Mouse (Mus musculus) heart, embryonic 16.5 days (tissue): ENCODE measurements around the gene Armh3. TPM values are rescaled to one million over a fixed set of nuclear protein-coding genes. Genes with fewer than 3 reads are reported as not detected.

Experiments used
- ATAC-seq: fragments of 200-750 bp; cut with Nextera tagmentation; replicated peaks from 2 replicates; pipeline ENCODE4 v1.8.0; 2017; ENCODE audit warnings: moderate number of reproducible peaks; ENCODE audit not compliant: insufficient read depth, low FRiP score; ENCODE audit errors: extremely low read depth
- H3K27ac ChIP-seq: fragments of 300-500 bp; sonication (generic); 2 replicates; pipeline ENCODE4 v1.5.1; 2014; ENCODE audit warnings: mild to moderate bottlenecking, low read length, control low read depth, moderate library complexity
- H3K27me3 ChIP-seq: fragments of 300-500 bp; sonication (generic); 2 replicates; pipeline ENCODE4 v1.6.1; 2014; ENCODE audit warnings: low read length, mixed read lengths; ENCODE audit not compliant: control insufficient read depth, insufficient read depth
- H3K36me3 ChIP-seq: fragments of 300-500 bp; sonication (generic); 2 replicates; pipeline ENCODE4 v1.6.1; 2014; ENCODE audit not compliant: control insufficient read depth, insufficient read depth
- H3K4me1 ChIP-seq: fragments of 300-500 bp; sonication (generic); 2 replicates; pipeline ENCODE4 v1.6.1; 2014; ENCODE audit warnings: low read length, mixed read lengths; ENCODE audit not compliant: control insufficient read depth, insufficient read depth
- H3K4me2 ChIP-seq: fragments of 300-500 bp; sonication (generic); 2 replicates; pipeline ENCODE4 v1.6.1; 2014; ENCODE audit warnings: low read depth, mild to moderate bottlenecking, control low read depth, low read length
- H3K4me3 ChIP-seq: fragments of 300-500 bp; sonication (generic); 2 replicates; pipeline ENCODE4 v1.5.1; 2014; ENCODE audit warnings: mild to moderate bottlenecking, control low read depth, low read length
- H3K9ac ChIP-seq: fragments of 300-500 bp; sonication (generic); 2 replicates; pipeline ENCODE4 v1.6.1; 2014; ENCODE audit warnings: low read length, control low read depth
- H3K9me3 ChIP-seq: fragments of 300-500 bp; sonication (generic); replicated peaks from 2 replicates; pipeline ENCODE4 v1.6.1; 2016; ENCODE audit warnings: low read length; ENCODE audit not compliant: control insufficient read depth
- WGBS: fragments of 180-500 bp; shearing (Covaris S2); extraction: QIAGEN DNeasy Blood & Tissue Kit; methylation state at CpG from one replicate; pipeline ENCODE4 v1.1.7; 2014; 5-methylcytosine and 5-hydroxymethylcytosine counted together
- polyA plus RNA-seq: library from polyadenylated mRNA; unstranded; fragments of >200 nt; fragmentation: Nextera tagmentation; extraction: Ambion mirVana; gene quantifications from 2 replicates; pipeline ENCODE4 v1.2.1, GENCODE M21; 2015

The Armh3 gene
- polyA plus RNA-seq, 1 experiment from 2014 or later, result 15.3 TPM

- H3K36me3 ChIP-seq, result 0 out of 2 replicates have a peak, but pooled peaks cover 4% of the 10 kb centered on the region
- peak; percentile 78 for ATAC-seq
- peaks cover 9% of the 10 kb centered on the region for H3K4me1 ChIP-seq
- H3K27ac ChIP-seq, result 0 out of 2 replicates have a peak overlapping the region, but pooled peaks have one; percentile 1
- no peak overlapping the region for H3K9ac ChIP-seq
- H3K9me3 ChIP-seq, result peaks cover 6% of the 10 kb centered on the region
- 36% methylated on average over 8 of the region's 8 CpGs for WGBS
- no peaks in the 10 kb centered on the region for H3K27me3 ChIP-seq
- no peak overlapping the region for H3K4me2 ChIP-seq
- no peak overlapping the region for H3K4me3 ChIP-seq
Observed at GRCm38 (mm10) chr19:46026567-46026966, 28.3 kb upstream of the Armh3 start.

DNA sequence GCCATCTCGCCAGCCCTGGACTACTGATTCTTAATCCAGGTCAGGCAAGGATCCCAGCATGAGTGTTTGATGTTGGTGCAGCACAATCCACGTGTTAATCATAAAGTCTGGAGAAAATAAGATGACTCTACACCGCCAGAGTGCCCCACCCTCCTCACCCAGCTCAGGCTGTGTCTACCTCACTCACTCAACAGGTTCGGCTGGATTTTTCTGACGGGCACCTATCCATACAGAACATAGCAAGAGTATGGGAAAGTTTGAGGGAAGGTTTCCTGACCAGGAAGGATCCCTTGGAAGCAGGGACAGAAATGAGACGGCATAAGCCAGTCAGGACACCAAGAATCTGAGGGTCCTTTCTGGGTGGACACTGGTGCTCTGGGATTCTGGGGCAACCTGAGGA, 26.7 kb upstream of the Armh3 start:
- Histone ChIP-seq H3K4me2 (no peak overlapping the region), H3K9me3 (peaks cover 6% of the 10 kb centered on the region), H3K36me3 (0 out of 2 replicates have a peak, but pooled peaks cover under 1% of the 10 kb centered on the region), H3K4me3 (no peak overlapping the region), H3K27me3 (no peaks in the 10 kb centered on the region), H3K4me1 (peaks cover 9% of the 10 kb centered on the region), H3K9ac (no peak overlapping the region), H3K27ac (no peak overlapping the region)
- ATAC-seq, result no peak
- 71% methylated on average over 6 of the region's 6 CpGs for WGBS

GRCm38 (mm10) chr19:46016023-46016422, 17.7 kb upstream of the Armh3 start:
- H3K4me1 ChIP-seq, result no peaks in the 10 kb centered on the region
- H3K36me3 ChIP-seq, result no peaks in the 10 kb centered on the region
- no peak for ATAC-seq
- H3K4me3 ChIP-seq, result no peak overlapping the region
- H3K9ac ChIP-seq, result no peak overlapping the region
- H3K9me3 ChIP-seq, result peaks cover 4% of the 10 kb centered on the region; the same call in 1 of the 2 replicates
- 80% methylated on average over 2 of the region's 2 CpGs for WGBS
- H3K27ac ChIP-seq, result no peak overlapping the region
- H3K4me2 ChIP-seq, result no peak overlapping the region
- no peaks in the 10 kb centered on the region for H3K27me3 ChIP-seq

DNA sequence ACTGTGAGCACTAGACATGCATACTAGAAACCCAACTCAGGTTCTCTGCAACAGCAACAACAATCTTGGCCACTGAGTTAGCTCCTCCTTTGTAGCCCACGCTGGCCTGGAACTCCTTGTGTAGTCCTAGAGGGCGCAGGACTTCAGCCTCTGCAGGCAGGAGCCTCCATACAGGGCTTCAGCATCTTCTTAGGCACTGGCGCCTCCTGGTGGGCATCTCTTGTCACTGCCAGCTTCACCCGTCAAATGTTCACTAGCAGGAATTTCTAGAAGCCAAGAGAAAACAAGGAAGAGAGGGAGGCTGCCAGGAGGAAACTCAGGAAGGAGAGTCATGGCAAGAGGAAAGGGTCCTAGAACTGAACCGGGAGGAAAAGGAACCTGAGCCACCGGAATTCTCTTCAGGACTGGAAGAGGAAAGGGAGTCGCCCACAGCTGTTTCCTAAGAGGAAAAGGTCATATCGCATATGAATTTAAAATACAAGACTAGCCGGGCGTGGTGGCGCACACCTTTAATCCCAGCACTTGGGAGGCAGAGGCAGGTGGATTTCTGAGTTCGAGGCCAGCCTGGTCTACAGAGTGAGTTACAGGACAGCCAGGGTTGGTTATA, 16.4 kb upstream of the Armh3 start:
- H3K4me2 ChIP-seq, result no peak overlapping the region
- WGBS, result 28% methylated on average over 12 of the region's 12 CpGs
- ATAC-seq, result peak; percentile 76
- H3K27ac ChIP-seq, result no peak overlapping the region
- H3K27me3 ChIP-seq, result no peaks in the 10 kb centered on the region
- no peaks in the 10 kb centered on the region for H3K36me3 ChIP-seq
- peaks cover 8% of the 10 kb centered on the region; the same call in 1 of the 2 replicates for H3K9me3 ChIP-seq
- no peak overlapping the region for H3K9ac ChIP-seq
- H3K4me3 ChIP-seq, result no peak overlapping the region
- H3K4me1 ChIP-seq, result no peaks in the 10 kb centered on the region

DNA sequence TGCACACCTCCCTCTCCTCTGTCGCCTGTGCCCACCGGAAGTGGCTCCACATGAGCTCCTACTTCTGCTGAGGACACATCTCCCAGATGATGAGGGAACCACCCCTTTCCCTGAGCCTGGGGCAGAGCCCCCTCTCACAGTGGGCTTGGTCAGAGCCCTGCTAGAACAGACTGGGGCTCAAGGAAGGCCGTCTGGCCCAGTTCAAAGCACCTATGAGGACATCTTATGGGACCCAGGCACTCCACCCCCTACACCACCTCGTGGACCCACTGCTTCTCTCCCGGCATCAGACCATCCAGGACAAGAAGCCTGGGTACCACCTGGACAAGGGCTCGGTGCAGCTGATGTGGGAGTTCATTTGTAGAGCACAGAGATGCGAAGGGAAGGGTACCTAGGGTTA, 7.4 kb upstream of the Armh3 start:
- Histone ChIP-seq H3K9ac (no peak overlapping the region), H3K4me1 (peaks cover 8% of the 10 kb centered on the region), H3K9me3 (peaks cover 4% of the 10 kb centered on the region; the same call in 1 of the 2 replicates), H3K4me2 (no peak overlapping the region), H3K36me3 (0 out of 2 replicates have a peak, but pooled peaks cover 5% of the 10 kb centered on the region), H3K27ac (no peak overlapping the region), H3K27me3 (no peaks in the 10 kb centered on the region), H3K4me3 (no peak overlapping the region)
- no peak for ATAC-seq
- 76% methylated on average over 7 of the region's 7 CpGs for WGBS

DNA sequence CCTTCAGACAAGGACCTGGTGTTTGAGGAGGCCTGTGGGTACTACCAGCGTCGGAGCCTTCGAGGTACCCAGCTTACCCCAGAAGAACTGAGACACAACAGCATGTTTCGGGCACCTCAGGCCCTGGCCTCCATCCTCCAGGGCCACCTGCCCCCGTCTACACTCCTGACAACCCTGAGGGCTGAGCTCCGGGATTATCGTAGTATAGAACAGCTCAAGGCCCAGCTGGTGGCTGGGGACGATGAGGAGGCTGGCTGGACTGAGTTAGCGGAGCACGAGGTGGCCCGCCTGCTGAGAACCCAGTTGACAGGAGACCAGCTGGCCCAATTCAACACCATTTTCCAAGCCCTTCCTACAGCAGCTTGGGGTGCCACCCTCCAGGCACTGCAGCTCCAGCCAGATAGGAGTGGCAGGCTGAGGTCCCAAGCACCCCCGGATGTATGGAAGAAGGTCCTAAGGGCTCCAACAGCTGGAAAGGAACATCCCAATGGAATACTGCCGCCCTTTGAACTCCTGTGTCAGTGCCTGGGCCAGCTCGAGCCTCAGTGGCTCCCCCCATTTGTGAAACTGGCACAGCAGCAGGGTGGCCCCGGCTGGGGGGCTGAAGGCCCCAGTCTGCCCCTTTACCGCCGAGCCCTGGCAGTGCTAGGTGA, 6.7 kb upstream of the Armh3 start:
- Histone ChIP-seq H3K9ac (no peak overlapping the region; the same call in 1 of the 2 replicates), H3K4me1 (peaks cover 8% of the 10 kb centered on the region), H3K4me2 (peak overlapping the region; percentile 96; the same call in 1 of the 2 replicates), H3K36me3 (0 out of 2 replicates have a peak, but pooled peaks cover 5% of the 10 kb centered on the region), H3K9me3 (peaks cover 4% of the 10 kb centered on the region; the same call in 1 of the 2 replicates), H3K27me3 (no peaks in the 10 kb centered on the region), H3K27ac (no peak overlapping the region), H3K4me3 (no peak overlapping the region)
- 86% methylated on average over 17 of the region's 17 CpGs for WGBS
- ATAC-seq, result no peak

GRCm38 (mm10) chr19:46003371-46004226, 5.3 kb upstream of the Armh3 start, which contains the start of gene Hps6:
Hps6 (plus strand) TSS chr19:46003508.
- Histone ChIP-seq H3K36me3 (0 out of 2 replicates have a peak, but pooled peaks cover 5% of the 10 kb centered on the region), H3K4me3 (peak within 1 kb of the TSS; percentile 86), H3K27ac (peak within 1 kb of the TSS; percentile 78), H3K9me3 (peaks cover 4% of the 10 kb centered on the region; the same call in 1 of the 2 replicates), H3K4me2 (peak within 1 kb of the TSS; percentile 96), H3K9ac (peak within 1 kb of the TSS; percentile 91), H3K27me3 (no peaks in the 10 kb centered on the region), H3K4me1 (peaks cover 8% of the 10 kb centered on the region)
- 1% methylated on average over 70 of the region's 70 CpGs for WGBS
- peak; percentile 93 for ATAC-seq

DNA sequence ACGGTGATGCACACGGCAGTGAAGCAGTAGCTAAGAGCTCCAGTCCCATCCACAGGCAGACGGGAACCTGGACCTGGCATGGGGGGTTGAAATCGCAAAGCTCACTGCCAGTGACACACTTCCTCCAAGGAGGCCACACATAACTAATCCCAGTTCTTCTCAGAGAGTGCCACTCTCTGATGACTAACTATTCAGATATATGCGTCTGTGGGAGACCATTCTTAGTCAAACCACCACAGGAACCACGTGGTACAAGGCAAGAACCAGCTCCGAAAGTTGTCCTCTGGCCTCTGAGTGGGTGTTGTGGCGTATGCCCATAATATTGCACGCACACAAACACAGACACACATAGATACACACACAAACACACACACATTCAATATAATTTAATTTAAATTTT, 4.0 kb upstream of the Armh3 start:
- Histone ChIP-seq H3K9me3 (peaks cover 4% of the 10 kb centered on the region; the same call in 1 of the 2 replicates), H3K9ac (no peak overlapping the region), H3K36me3 (0 out of 2 replicates have a peak, but pooled peaks cover 5% of the 10 kb centered on the region), H3K27me3 (no peaks in the 10 kb centered on the region), H3K4me3 (no peak overlapping the region), H3K27ac (no peak overlapping the region), H3K4me2 (no peak overlapping the region), H3K4me1 (peaks cover 13% of the 10 kb centered on the region)
- ATAC-seq, result no peak
- WGBS, result 72% methylated on average over 9 of the region's 9 CpGs
